Mouse (Mus musculus) neural tube, embryonic 10.5 days (tissue): ENCODE results near the gene Nrxn1.
A peak's percentile ranks its signal among the peaks of the same experiment; 100 is the strongest.
"Not testable (repeated sequence)": the region's sequence is repeated elsewhere in the genome, so short reads cannot be mapped to it uniquely, and the experiment has no call there.

Experiments used
- DNase-seq: peaks from one replicate; pipeline ENCODE4 v3.0.0-alpha.2; 2017; ENCODE audit warnings: low spot score; ENCODE audit errors: extremely low spot score

Gene Nrxn1

DNA sequence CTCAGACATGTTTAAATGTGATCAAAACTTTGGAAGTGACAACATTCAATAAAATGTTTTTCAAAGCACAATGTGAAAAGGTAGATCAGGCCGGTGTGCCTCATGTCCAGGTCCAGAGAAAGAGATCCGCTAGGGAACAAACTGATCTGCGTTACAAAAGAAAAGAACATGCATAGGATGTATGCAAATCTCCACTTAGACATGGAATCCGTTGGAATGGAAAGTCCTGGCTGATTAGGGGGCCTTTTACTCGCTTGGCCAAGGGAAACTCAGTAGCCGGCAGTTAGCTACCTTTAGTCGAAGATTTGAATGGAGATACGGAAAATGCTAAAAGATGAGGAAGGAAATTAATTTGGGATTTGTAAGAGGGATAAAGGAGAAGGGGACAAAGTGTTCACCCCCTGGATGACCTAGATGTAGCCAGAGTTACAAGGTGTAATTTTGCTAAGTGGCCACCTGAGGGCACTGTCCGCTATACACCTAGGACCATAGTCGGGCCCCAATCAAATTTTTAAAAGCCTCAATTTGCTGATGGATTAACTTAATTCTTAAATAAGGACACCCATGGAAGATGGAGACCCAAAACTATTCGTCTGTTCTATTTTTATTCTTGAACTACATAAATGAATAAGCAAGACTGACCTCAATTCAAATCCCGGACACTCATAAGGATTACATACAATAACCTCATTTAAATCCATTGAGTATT is 508.9 kb downstream of the Nrxn1 start:
- DNase-seq, result no peak

DNA sequence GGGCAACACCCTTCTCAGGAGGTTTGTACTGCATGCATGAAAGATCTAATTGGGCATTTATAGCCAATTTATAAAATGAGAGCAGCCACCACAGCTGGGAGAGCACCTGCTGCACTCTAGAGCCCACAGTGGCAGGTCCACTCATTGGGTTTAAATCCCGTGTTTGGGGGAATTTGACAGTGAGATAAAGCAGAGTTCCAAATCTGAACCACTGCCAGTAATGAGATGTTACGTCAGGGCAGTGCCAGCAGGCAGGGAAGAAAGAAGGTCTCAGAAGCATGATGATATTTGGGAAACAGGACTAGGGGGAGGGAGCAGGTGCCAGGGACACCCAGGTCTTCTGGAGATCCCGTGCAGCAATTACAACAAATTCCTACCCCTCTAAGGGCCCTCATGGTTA is 509.7 kb downstream of the Nrxn1 start:
- no peak for DNase-seq

DNA sequence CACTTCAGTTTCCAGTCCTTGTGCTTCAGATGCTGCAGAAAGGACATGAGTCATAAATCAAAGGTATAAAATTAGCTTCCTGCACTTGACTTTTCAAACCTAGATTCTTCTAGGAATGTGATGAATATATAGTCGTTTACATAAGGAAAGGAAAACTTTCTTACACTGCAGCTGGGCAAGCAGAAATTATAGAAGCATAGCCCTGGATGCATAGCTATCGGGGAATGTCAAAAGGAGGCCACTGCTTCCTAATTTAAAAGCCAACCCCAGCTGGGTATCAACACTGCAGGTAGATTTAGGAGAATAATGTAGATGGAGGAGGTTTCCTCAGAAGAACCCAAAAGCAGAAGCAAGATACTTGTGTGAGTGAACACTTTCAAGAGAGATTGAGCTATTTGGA is 523.0 kb downstream of the Nrxn1 start:
- no peak for DNase-seq

DNA sequence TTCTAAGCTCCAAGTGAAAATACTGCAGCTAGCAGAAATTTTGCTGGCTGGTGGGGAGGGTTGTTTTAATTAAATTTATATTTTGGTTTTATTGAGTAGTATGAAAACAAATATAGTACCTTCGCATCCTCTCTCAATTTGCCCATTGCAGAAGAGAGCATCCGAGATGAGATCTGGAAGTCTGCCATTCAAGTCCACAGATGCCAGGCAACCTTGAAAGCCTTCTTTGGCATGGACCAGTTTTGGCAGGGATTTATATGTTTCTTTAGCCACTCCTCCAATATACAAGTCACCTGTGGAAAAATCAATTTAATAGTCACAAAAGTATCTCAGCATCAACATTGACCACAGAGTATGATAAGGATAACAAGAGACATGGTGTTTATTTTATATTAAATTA is 527.7 kb downstream of the Nrxn1 start:
- DNase-seq, result no peak

DNA sequence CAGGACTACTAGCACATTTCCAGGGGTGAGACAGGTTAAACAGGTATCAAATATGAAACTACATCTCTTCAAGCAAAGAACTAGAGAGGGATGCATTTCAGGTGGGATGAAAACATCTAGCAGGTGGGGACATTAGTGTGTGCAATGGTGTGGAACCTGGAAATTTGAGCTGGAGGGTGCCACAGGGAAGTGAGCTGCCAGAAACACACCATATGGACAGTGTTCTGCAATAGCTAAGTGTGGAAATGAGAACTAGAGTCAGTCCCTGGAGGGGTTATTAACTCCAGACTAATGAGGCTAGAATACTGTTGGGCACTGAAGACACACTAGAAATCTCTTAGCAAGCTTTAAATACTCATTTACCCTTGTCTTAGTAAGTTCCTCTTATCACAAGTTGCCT is 536.5 kb downstream of the Nrxn1 start:
- DNase-seq, result no peak

DNA sequence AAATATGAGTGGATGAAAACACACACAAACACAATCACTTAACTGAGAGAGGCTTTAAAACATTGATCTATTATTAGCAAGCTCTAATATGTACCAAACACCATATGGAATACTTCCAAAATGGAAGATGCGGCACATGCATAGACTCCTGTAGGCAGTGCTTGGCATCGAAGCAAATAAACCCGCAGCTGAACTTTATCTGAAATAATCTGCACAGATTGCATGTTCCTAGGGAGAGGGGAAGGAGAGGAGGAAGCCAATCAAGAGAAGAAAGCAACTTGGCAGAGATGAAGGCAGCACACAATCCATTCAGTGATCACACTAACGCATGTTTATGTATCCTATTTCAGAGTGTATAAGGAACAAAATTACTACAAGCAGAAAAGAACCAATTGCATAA is 542.5 kb downstream of the Nrxn1 start:
- no peak for DNase-seq

DNA sequence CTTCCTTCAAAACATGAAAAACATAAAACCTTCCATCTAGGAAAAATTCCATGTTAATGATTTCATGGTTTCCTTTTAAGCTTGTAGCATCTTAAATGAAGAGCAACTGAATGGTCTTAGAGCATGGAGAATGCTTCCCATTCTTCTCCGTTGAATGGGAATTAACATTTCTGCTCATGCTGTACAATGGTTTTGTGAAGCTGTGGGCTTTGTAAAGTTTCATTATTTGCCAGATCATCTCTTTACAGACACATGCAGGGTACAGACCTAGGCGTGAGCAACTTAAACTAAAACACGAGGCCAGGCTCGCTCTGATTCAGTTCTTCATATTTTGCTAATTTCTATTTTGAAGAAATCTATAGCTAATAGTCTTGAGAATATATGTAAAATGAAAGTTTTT is 546.1 kb downstream of the Nrxn1 start:
- DNase-seq, result no peak

DNA sequence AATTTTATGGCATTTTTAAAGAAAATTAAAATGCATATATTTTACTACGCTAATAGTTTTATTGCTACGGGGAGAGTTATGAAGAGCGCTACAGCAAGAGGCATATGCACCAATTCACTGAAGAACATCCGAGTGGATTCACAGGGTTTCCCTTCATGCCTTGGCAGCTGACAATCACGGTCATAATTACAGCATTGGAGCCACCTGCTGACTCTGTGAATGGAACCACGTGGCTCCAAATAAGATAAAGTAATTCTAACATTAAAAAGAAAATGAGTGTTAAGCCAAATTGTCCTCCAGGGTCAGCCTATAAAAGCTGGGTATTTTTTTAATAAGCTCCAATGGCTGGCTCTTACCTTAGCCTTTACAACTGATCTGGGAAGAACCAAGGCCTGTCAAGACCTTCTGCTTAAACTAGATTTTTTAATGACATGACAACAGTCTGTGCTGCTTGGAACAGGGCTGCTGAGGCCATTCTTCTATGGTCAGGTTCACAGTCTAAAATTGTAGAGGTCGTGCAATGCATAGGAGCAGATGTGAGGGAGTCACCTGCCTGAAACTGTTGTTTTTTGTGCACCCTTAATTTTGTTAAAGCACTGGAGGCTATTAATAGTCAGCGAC is 548.1 kb downstream of the Nrxn1 start:
- no peak for DNase-seq

DNA sequence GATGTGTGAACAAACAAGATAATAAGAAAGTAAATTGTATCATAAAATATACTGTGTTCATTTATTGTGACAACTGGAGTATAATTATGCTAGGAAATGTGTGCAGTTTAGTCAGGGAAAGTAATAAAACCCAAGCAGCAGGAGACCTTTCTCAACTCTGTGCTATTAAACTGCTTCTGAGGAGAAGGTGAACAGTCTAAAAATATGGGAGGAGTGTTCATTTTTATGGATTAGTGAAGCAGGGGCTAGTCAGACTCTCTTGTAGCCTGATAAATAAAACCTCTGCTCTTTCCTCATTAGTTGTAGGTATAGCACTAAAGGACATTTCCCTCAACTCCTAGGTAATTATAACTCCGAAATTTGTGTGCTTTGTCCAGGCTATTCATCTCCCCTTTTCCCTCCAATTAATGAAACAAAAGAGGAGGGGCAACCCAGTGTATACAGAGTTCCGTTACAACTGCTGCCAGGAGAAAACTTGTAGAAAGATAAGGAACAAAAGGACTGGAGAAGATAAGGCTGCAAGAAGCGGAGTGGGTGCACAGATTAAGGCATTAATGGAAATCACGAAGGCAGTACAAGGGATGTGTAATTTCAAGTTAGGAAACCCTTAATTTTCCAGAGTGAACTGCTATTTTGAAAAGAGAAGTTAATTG is 548.8 kb downstream of the Nrxn1 start:
- DNase-seq, result no peak

DNA sequence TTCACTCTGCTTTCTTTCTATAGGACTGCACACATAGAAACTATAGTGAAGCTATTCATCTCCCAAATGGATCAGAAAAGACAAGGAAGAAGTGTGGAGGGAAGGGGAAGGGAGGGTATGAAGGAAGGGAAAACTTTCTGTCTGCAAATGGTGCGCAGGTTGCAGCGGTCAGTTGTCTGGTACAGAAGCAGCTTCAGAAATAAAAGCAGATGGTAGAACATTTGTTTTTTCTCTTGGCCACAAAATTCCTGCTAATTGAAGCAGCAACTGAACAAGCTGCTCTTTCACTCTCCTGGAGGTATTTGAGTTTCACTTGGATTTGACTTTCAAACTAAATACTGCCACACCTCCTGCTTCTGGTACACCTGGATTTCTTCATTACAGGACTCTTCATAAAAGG is 561.4 kb downstream of the Nrxn1 start:
- no peak for DNase-seq

DNA sequence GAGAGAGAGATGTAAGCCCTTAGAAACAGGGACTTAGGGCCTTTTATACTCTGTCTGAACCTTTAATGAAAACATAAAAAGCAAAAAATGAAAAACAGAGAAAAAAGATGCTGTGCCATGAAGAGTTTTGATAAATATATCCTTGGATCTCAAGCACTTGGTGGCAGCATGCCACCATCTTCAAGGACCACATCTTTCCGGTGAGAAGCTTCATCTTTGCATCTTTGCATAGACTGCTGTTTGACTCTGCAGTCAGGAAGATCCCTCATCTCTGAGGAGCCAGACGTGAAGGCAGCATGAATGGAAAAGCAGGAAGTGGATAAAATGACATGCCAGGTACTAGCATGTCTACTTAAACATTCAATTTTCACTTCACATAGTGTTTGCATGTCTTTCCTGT is 586.8 kb downstream of the Nrxn1 start:
- no peak for DNase-seq

DNA sequence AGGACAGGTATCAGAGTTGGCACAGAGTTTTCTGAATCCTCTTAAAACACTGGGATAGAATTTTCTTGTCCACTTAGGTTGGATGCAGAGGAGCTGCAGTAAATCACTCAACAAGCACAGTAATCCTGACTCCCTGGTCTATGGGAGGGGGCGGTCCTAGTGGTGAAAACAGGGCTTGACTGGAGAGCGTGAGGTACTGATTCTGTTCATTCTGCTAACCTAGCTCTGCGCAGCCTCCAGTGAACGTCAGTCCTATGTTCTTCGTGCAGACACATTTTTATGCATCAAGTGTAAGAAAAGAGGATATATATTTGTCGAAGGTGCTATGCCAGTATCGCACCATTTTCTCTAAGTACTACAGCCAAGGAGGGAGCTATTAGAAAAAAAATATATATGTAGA is 588.9 kb downstream of the Nrxn1 start:
- not testable (repeated sequence) for DNase-seq

DNA sequence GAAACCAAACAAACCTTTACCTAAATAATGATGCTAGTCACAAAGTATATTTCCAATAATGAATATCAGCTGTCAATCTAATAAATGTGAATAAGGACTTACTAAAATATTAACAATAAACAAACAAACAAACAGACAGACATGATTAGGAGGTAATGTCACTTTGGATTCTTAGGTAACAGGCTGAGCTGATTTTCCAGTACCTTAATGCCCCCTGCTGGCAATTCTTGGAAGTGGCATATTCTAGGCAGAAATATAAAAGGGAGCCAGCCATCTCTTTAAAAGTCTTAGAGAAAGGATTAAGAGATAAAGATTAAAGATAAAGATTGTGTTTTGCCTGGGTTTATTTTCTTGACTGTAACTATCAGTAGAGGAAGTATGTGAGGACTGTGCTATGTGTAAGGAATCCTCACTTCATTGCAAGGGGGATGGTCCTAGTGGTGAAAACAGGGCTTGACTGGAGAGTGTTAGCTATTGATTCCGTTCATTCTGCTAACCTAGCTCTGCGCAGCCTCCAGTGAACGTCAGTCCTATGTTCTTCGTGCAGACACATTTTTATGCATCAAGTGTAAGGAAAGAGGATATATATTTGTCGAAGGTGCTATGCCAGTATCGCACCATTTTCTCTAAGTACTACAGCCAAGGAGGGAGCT is 591.7 kb downstream of the Nrxn1 start:
- peak; percentile 30 for DNase-seq

DNA sequence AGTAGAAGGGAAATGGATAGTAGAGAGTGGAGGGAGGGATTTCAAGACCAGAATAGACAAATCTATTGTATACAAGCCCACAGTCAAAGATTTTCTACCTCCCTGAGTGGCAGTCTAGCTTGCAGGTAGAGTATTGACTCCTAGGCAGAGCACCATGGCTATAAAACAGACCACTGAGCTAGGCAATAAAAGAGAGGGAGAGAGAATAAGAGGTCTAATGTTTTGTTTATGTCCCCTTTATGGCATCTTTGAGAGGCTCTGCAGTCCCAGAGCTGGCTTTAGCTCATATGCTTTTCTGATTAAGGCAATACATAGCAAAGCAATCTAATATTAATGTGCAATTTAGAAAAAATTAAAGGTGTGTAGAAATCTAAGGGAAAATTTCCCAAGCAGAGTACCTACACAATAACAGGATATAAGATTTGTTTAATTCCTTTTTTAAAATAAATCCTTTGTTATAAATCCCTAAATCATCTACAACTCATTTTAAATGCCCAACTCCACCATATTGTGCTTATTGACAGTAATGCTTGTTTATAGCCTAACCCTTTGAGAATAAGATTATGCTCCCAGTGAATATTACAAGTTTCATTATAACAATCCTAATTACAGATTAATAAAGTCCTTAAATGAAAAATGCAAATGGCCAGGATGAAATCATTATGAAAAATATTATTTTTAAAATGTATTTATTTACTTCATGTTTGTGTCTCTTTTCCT is 613.2 kb downstream of the Nrxn1 start:
- DNase-seq, result no peak

DNA sequence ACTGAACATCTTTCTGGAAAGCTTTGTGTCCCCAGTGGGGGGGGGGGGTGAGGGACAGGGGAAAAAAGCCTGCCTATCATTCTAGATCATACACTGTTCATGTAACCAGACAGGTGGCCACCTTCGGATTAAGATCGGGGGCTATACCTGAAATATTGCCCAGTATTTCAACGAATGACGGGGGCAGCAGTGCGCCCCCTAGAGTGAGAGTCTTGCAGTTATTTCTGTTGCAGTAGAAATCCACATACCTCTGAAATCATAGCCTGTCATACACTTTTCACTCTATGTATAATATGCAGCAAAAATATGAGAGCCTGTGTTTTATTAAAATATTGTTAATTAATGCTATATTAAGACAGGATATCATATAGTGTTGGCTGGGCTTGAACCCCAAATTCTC is 636.1 kb downstream of the Nrxn1 start:
- DNase-seq, result no peak

DNA sequence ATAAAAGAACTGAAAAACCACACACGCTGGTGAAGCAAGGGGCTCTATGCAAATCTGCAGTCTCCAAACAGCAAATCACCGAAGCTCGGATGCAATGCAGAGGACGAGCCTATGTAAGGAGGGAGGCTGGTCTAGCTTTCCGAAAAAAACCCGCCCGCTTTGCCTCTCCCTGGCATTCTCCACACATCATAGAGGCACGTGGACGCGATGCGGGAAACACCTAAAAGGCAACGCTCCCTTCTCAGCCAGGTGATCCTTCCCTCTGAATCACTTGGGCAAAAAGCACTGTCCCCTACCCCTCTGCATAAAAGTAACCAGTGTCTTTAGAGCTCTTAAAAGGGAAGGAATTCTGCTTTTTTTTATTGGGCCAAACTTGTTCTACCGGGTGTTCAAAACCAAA is 637.0 kb downstream of the Nrxn1 start:
- peak; percentile 57 for DNase-seq

DNA sequence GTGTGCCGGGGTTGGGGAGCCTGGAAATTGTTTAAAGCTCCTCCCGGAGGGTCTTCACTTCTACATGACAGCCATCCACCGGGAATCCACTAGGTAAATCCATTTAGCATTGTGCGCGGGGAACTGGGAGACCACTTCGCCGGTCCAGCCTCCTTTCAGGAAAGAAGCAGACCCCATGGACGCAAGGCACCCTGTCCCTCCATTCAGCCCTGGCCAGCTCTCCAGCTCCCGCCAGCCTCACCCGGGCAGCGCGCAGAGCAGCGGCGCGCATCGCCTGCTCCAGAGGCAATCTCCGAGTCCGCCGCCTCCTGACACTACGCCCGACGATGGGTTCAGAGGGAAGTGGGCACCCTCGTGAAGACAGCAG is 637.5 kb downstream of the Nrxn1 start:
- no peak for DNase-seq

DNA sequence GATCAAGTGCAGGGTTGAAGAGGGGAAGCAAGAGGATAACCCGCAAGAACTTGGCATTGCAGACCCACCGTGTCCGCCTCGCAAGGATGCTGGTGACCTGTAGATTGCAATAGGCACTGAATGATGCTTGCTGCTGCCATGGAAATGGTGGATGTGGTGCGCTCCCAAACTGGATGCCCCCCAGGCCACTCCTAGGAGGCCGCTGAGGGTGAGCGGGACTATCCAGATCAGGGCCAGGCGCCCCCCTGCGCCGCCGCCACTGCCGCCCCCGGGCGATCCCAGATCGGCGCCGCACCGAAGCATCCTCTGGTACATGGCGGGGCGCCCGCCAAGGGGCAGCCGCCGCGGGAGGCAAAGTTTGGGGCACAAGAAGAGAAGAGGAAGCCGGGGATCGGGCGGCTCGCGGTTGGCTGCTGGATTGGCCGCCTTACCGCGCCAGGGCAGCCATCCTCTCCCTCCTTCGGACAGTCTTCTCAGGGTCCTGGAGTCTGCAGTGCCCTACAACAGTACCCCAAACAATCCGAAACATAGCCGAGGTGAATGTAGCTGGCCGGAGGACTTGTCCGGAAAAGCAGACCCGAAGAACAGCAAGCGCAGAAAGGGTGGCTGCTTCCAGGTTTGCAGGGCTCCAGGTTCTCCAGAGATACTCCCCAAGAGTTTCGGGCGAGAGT is 638.0 kb downstream of the Nrxn1 start:
- DNase-seq, result peak; percentile 73

DNA sequence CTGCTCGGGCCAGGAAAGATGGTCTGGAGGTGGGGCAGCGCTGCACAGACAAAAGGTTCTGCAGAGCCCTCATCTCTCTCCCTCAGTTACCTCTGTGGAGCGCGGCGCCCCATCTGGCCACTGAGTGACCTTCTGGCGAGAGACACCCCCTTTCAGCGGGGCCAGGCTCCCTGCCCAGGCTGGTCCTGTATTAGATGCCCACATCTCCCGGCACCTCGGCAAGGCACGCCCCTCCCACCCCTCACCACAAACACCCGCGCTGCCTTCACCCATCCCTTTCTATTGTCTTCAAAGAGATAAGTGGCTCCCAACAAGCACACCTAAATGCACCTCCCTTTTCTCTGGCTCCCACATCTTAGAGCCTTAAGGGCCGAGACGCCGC is 638.5 kb downstream of the Nrxn1 start:
- DNase-seq, result peak; percentile 51

DNA sequence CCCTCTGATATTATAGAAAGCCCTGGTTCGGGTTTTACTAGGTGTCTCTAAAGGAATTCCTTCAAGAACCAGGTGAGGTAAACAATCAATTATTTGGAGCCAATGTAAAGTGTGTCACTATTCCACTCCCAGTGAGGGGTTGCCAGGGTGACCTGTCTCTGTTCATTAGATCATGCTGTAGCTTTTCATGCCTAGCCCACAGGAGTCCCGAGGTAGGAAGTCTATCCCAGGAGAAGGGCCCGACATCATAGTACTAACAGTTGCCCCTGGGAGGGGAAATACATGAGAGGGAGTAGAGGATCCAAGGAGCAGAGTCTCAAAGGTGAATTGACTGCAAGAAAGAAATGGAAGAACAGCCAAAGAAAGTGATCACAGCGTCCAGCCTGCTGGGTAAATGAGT is 639.6 kb downstream of the Nrxn1 start:
- DNase-seq, result no peak

DNA sequence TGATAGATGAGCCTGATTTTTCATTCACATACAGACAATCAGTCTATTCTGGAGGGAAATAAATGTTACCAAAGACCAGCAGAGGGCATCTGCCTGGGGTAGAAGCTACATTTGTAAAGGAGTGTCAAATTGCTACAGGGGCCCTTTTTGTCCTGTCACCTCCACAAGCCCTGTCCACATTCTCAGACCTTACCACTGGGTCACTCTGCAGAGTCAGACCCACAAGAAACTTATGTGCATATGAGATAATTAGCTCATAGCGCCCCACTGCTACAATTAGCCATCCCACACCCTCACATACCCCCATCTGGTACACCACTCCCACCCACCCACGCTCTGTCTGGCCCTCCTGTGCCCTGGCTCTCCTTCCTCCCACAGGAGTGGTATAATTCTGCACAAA is 640.1 kb downstream of the Nrxn1 start:
- no peak for DNase-seq
